Mouse (Mus musculus) CH12.LX (cell line): ENCODE results near the gene Zfp618. TPM values are rescaled to one million over a fixed set of nuclear protein-coding genes. Genes with fewer than 3 reads are reported as not detected.

ENCODE experiments used
- DNase-seq: peaks from one replicate; pipeline ENCODE4 v3.0.0-alpha.2; 2013; ENCODE audit errors: extremely low read depth
- H3K27ac ChIP-seq: 2 replicates; pipeline ENCODE4 v1.5.1; 2012; ENCODE audit warnings: low read depth, mild to moderate bottlenecking, control low read depth, moderate library complexity; ENCODE audit not compliant: insufficient read depth
- H3K27me3 ChIP-seq: replicated peaks from 2 replicates; pipeline ENCODE3; 2012; ENCODE audit warnings: inconsistent platforms
- H3K36me3 ChIP-seq, 2 experiments: replicated peaks in 1 of 2; 2 replicates each; pipeline versions ENCODE3 to v1.6.1; 2012; ENCODE audit warnings: inconsistent platforms in 1 of 2, low read length in 1 of 2, mild to moderate bottlenecking in 1 of 2, mixed read lengths in 1 of 2, moderate library complexity in 1 of 2; ENCODE audit not compliant: control insufficient read depth in 1 of 2, insufficient read depth in 1 of 2
- H3K4me1 ChIP-seq, 2 experiments: 2 replicates each; pipeline ENCODE4 v1.6.1; 2012; ENCODE audit warnings: inconsistent platforms in 1 of 2, moderate library complexity in 1 of 2; ENCODE audit not compliant: insufficient read depth in 2 of 2, control insufficient read depth in 1 of 2
- H3K4me2 ChIP-seq: 2 replicates; pipeline ENCODE4 v1.6.1; 2012; ENCODE audit warnings: low read depth, mild to moderate bottlenecking, control low read depth; ENCODE audit not compliant: poor library complexity, insufficient read depth, severe bottlenecking
- H3K4me3 ChIP-seq, 3 experiments: fragments of 150-350 bp in 1 of 3; sonication (generic) in 1 of 3; replicated peaks in 1 of 3; 2 replicates each; pipeline versions ENCODE3 to v1.5.1; 2011 to 2012; ENCODE audit warnings: low read depth in 2 of 3, low read length in 2 of 3, mild to moderate bottlenecking in 2 of 3, moderate library complexity in 2 of 3, control low read depth in 1 of 3, improper control_type of control experiment in 1 of 3, inconsistent platforms in 1 of 3, mixed read lengths in 1 of 3; ENCODE audit not compliant: poor library complexity in 1 of 3
- H3K79me2 ChIP-seq: replicated peaks from 2 replicates; pipeline ENCODE4 v1.6.1; 2012; ENCODE audit warnings: mild to moderate bottlenecking, moderate library complexity; ENCODE audit not compliant: control insufficient read depth, poor library complexity, insufficient read depth, severe bottlenecking; ENCODE audit errors: extremely low read depth
- H3K9ac ChIP-seq: 2 replicates; pipeline ENCODE4 v1.6.1; 2012; ENCODE audit warnings: low read depth, mild to moderate bottlenecking, control low read depth, moderate library complexity; ENCODE audit not compliant: insufficient read depth
- H3K9me3 ChIP-seq: replicated peaks from 2 replicates; pipeline ENCODE3; 2012; ENCODE audit warnings: low read length, inconsistent platforms, mixed read lengths
- CTCF ChIP-seq, 2 experiments: IDR thresholded peaks in 1 of 2; conservative IDR thresholded peaks in 1 of 2; 2 replicates each; pipeline ENCODE4 v1.5.1; 2011 to 2012; ENCODE audit warnings: low read depth in 2 of 2, low read length in 2 of 2, improper control_type of control experiment in 1 of 2, inconsistent platforms in 1 of 2, mild to moderate bottlenecking in 1 of 2, moderate library complexity in 1 of 2
- EP300 ChIP-seq: IDR thresholded peaks from 2 replicates; pipeline ENCODE4 v1.6.1; 2011; ENCODE audit warnings: low read length, improper control_type of control experiment
- IRF4 ChIP-seq: IDR thresholded peaks from 2 replicates; pipeline ENCODE4 v1.6.1; 2014; ENCODE audit warnings: low read depth, mild to moderate bottlenecking, inconsistent platforms, low read length, improper control_type of control experiment
- KAT2A ChIP-seq: IDR thresholded peaks from 2 replicates; pipeline ENCODE4 v1.6.1; 2012; ENCODE audit warnings: low read length, improper control_type of control experiment, inconsistent platforms; ENCODE audit not compliant: insufficient replicate concordance
- MAFK ChIP-seq: IDR thresholded peaks from 2 replicates; pipeline ENCODE4 v1.6.1; 2011; ENCODE audit warnings: low read length, improper control_type of control experiment; ENCODE audit not compliant: insufficient replicate concordance
- MAX ChIP-seq: IDR thresholded peaks from 2 replicates; pipeline ENCODE4 v1.6.1; 2011; ENCODE audit warnings: low read length, improper control_type of control experiment
- MEF2A ChIP-seq: IDR thresholded peaks from 2 replicates; pipeline ENCODE4 v1.6.1; 2014; ENCODE audit warnings: low read depth, mild to moderate bottlenecking, inconsistent platforms, low read length, improper control_type of control experiment, borderline replicate concordance
- MYC ChIP-seq: IDR thresholded peaks from 2 replicates; pipeline ENCODE4 v1.6.1; 2011; ENCODE audit warnings: low read depth, mild to moderate bottlenecking, improper control_type of control experiment, low read length
- NELFE ChIP-seq: IDR thresholded peaks from 2 replicates; pipeline ENCODE4 v1.6.1; 2011; ENCODE audit warnings: low read depth, low read length, improper control_type of control experiment
- NRF1 ChIP-seq: IDR thresholded peaks from 2 replicates; pipeline ENCODE4 v1.6.1; 2014; ENCODE audit warnings: low read depth, mild to moderate bottlenecking, inconsistent platforms, low read length, improper control_type of control experiment, moderate library complexity
- PAX5 ChIP-seq: IDR thresholded peaks from 2 replicates; pipeline ENCODE4 v1.6.1; 2012; ENCODE audit warnings: low read length, inconsistent platforms, mixed read lengths
- POLR2AphosphoS2 ChIP-seq: IDR thresholded peaks from 2 replicates; pipeline ENCODE4 v1.6.1; 2011; ENCODE audit warnings: low read depth, low read length, improper control_type of control experiment
- RAD21 ChIP-seq: IDR thresholded peaks from 2 replicates; pipeline ENCODE4 v1.6.1; 2011; ENCODE audit warnings: low read depth, mild to moderate bottlenecking, low read length, improper control_type of control experiment, moderate library complexity
- RCOR1 ChIP-seq: conservative IDR thresholded peaks from 2 replicates; pipeline ENCODE4 v1.6.1; 2012; ENCODE audit warnings: low read depth, mild to moderate bottlenecking, inconsistent platforms, low read length, improper control_type of control experiment
- SIN3A ChIP-seq: IDR thresholded peaks from 2 replicates; pipeline ENCODE4 v1.6.1; 2012; ENCODE audit warnings: low read length, improper control_type of control experiment, inconsistent platforms
- SMC3 ChIP-seq: IDR thresholded peaks from 2 replicates; pipeline ENCODE4 v1.6.1; 2011; ENCODE audit warnings: low read depth, low read length, improper control_type of control experiment
- USF2 ChIP-seq: conservative IDR thresholded peaks from 2 replicates; pipeline ENCODE4 v1.6.1; 2011; ENCODE audit warnings: low read depth, low read length, improper control_type of control experiment
- ZKSCAN1 ChIP-seq: IDR thresholded peaks from 2 replicates; pipeline ENCODE4 v1.6.1; 2012; ENCODE audit warnings: low read depth, inconsistent platforms, low read length, improper control_type of control experiment, borderline replicate concordance
- ZNF384 ChIP-seq: IDR thresholded peaks from 2 replicates; pipeline ENCODE4 v1.6.1; 2012; ENCODE audit warnings: low read depth, low read length, improper control_type of control experiment, inconsistent platforms
- dilution Hi-C: fragments of 300-500 bp; cut with MboI; formaldehyde crosslinking; loops from 2 replicates; pipeline ENCODE4 v1.14.3; 2020; ENCODE audit warnings: low sequenced_read_pairs; ENCODE audit not compliant: extremely low pct_unique_long_range_greater_than_20kb, extremely low pct_ligation_motif_present
- in situ Hi-C: fragments of 300-500 bp; cut with MboI; formaldehyde crosslinking; loops from 3 replicates; pipeline ENCODE4 v1.14.3; 2019; ENCODE audit warnings: low sequenced_read_pairs, low pct_ligation_motif_present, low pct_unique_long_range_greater_than_20kb, mixed read lengths
- polyA plus RNA-seq: library from polyadenylated mRNA; unstranded; fragments of >175 nt; gene quantifications from 2 replicates; pipeline ENCODE4 v1.2.1, GENCODE M21; 2012; ENCODE audit warnings: low read depth; ENCODE audit not compliant: insufficient read length
- total RNA-seq, 2 experiments: library from RNA; depleted of rRNA; stranded (reverse); fragments of 300-350 nt in 1 of 2; fragments of >200 nt in 1 of 2; gene quantifications; 2 replicates each; pipeline ENCODE4 v1.2.3; 2012 to 2014

The Zfp618 gene
- total and polyA plus RNA-seq, 3 experiments = not detected

DNA sequence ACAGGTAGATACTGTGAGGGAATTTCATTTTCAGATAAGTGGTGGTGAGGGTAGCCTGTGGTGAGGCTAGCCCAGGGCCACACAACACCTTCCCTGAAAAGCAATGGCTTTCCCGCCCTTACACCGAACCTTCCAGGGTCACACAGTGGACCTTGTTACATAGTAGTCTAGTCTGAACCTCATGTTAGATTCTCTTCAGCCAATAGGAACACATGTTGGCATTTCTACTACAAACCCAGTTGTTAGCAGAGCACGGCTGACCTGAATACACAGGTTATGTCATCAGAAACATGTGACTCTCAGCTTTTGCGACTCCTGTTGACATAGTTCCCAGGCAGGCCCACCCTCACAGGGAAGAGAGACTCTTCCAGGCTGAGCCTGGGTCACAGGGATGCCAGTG is 33.9 kb downstream of the Zfp618 start:
- Histone ChIP-seq H3K9me3 (peaks cover 5% of the 10 kb centered on the region), H3K79me2 (no peaks in the 10 kb centered on the region), H3K9ac (no peak overlapping the region), H3K27ac (no peak overlapping the region), H3K4me2 (no peak overlapping the region), H3K27me3 (peaks cover 43% of the 10 kb centered on the region), H3K36me3 (no peaks in the 10 kb centered on the region), H3K4me3 (no peak overlapping the region), H3K4me1 (no peaks in the 10 kb centered on the region)
- in situ Hi-C loops (no loop called here), dilution Hi-C loops (no loop called here)
- DNase-seq = no peak
- TF ChIP-seq EP300 = no peak
- no peak for TF ChIP-seq RAD21
- no peak for TF ChIP-seq MAFK
- no peak for TF ChIP-seq POLR2AphosphoS2
- no peak for TF ChIP-seq MAX
- TF ChIP-seq MYC = no peak
- TF ChIP-seq SIN3A = no peak

DNA sequence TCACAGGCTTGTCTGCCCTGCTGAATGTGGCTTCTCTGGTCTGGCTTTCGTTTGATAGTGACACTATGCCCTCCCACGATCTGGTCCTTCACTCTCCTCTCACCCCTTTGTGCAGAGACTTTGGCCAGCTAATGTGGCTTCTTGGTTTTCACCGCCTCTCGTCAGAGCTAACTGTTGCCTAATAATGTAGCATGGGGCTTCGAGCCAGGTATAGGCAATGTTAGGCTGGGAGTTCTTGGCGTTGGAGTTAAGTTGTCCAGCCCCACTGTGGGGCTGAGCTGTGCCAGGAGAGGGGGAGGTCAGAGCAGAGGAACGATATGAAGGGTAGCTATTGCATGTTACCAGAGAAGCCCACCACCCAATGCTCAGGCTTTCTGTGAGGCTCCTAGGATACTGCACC is 34.5 kb downstream of the Zfp618 start:
- Histone ChIP-seq H3K9me3 (peaks cover 5% of the 10 kb centered on the region), H3K9ac (no peak overlapping the region), H3K36me3 (no peaks in the 10 kb centered on the region), H3K27ac (no peak overlapping the region), H3K27me3 (peaks cover 44% of the 10 kb centered on the region)
- in situ Hi-C loops = no loop called here
- TF ChIP-seq NRF1 (no peak), CTCF (conservative IDR thresholded peaks at IDR 0.05 in 1 of 2, IDR thresholded peaks at IDR 0.05 in 1 of 2; ENCODE audit: low read depth in 2 of 2, low read length in 2 of 2) (no peak), USF2 (no peak)
- TF ChIP-seq, all 38 proteins: peak for 0
- Histone ChIP-seq H3K4me1 (no peaks in the 10 kb centered on the region), H3K79me2 (no peaks in the 10 kb centered on the region), H3K4me2 (no peak overlapping the region), H3K4me3 (no peak overlapping the region)
- dilution Hi-C loops = no loop called here
- no peak for DNase-seq

DNA sequence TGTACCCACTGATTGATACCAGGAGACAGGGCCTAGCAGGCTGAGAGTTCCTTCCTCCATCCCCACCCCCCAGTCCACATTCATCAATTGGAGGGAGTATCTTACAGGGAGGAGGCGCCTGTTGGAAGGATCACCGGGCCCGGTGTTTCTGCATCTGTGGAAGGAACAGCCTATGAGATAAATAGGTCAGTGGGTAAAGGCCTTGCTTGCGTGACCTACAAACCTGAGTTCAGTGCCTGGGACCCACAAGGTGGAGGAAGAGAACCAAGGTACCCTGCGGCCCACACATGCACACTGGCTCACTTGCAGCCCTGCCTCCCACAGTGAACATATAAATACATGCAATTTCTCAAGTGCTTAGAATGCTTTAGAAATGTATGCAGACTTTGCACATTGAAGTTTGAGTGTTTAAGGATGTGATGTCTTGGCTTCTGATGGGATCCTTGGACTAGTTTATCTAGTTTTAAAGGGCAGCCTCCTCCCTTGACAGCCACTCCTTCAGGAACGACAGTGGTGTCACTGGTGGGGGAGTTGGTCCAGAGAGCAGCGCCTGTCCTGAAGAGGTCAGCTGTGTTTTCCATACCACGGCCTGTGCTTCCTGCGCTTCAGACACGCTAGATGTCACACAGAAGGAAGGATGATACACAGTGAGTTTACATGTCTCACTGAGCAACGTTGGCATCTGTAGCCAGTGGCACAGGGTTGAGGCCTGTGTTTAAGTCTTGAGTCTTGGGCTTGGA is 35.1 kb downstream of the Zfp618 start:
- TF ChIP-seq SMC3 (no peak), IRF4 (no peak), MEF2A (no peak), NELFE (no peak), PAX5 (no peak), ZNF384 (no peak), RAD21 (no peak), RCOR1 (no peak), KAT2A (no peak), ZKSCAN1 (no peak)
- Histone ChIP-seq H3K4me2 (no peak overlapping the region), H3K9ac (no peak overlapping the region), H3K4me3 (no peak overlapping the region), H3K36me3 (no peaks in the 10 kb centered on the region), H3K4me1 (no peaks in the 10 kb centered on the region), H3K27me3 (peaks cover 40% of the 10 kb centered on the region), H3K79me2 (no peaks in the 10 kb centered on the region), H3K9me3 (no peaks in the 10 kb centered on the region), H3K27ac (no peak overlapping the region)
- in situ Hi-C loops (no loop called here), dilution Hi-C loops (no loop called here)
- DNase-seq = no peak
